8 mouse cellular contexts compared by ENCODE assay signal in the genomic region with DNA sequence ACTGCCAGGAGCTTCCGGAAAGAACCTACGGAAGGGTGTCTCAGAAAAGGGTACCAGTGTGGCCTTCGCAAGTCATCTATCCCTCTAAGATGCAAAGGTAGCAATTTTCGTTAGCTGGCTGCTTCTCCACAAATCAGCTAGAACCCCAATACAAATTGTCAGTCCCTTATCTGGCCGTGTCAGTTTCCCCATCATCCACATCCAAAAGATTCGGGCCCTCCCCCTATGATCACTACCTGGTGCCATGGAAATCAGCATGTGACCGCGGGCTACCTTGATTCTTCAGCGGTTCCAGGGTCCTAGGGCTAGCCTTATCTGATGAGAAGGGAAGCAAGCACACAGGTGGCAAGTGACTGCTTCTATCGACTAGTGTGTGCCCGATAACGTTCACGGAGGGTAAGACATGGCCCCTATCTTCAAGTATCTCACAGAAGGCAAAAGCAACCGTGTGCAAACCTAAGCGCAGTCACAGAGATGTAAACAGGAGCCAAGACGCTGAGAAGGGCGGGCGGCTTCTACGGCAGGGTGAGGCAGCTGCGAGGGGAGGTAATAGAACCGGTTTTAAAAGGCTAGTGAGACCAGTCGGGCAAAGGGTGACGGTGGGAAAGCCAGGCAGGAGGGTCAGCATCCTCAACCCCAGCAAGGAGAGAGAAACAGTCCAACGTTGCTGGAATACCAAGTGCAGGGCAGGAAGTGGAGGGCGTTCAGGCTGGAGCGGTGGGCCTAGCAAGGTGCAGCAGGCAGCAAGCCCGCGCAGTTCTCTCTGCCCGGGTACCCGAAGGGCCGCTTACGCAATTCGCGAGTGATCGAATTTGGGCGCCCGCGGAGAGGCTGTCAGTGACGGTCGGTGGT. TPM values are rescaled to one million over a fixed set of nuclear protein-coding genes. Genes with fewer than 3 reads are reported as not detected.
DNase-seq lines count a peak whose midpoint lies in the region; ATAC-seq and TF ChIP-seq lines count a peak whose summit lies in the region.

No protein-coding gene starts in this region.

- DNase-seq in cerebellum, postnatal 4 days (ENCODE audit: low spot score in 2 of 2) = no peak
- peak; percentile 47 to 55 for DNase-seq in adrenal gland, adult 18-20 months (ENCODE audit: low spot score in 2 of 2)
- peak; percentile 35 for DNase-seq in embryo, embryonic 9.5 days (ENCODE audit: extremely low spot score)
- no peak for DNase-seq in heart, postnatal 0 days (ENCODE audit: low spot score)
- peak; percentile 55 to 62 for DNase-seq in left cerebral cortex, postnatal 14 days (ENCODE audit: low spot score in 2 of 2)
- DNase-seq in spleen, adult 2 months (ENCODE audit: low read depth in 1 of 2, low spot score in 2 of 2) = peak in 1 of 2 experiments; percentile 52

- H3K4me3 ChIP-seq in heart, postnatal 0 days (ENCODE audit: low read depth, low read length) = peak overlapping the region; percentile 94
- H3K4me3 ChIP-seq in macrophage (ENCODE audit: inconsistent target) = peak overlapping the region; percentile 67
- peak overlapping the region; percentile 64 for H3K4me3 ChIP-seq in spleen, adult 2 months (ENCODE audit: extremely low read depth, insufficient read depth, insufficient read length)

- 18% methylated on average over 38 of the region's 40 CpGs for WGBS in heart, postnatal 0 days
- WGBS in macrophage (ENCODE audit: missing documents) = 2% methylated on average over 40 of the region's 40 CpGs
- WGBS in spleen, adult 2 months = 4% methylated on average over 40 of the region's 40 CpGs

- H3K9me3 ChIP-seq in heart, postnatal 0 days (replicated peaks; ENCODE audit: control insufficient read depth, low read length) = no peaks in the 10 kb centered on the region

- H3K9ac ChIP-seq in heart, postnatal 0 days (replicated peaks; ENCODE audit: low read depth, low read length) = peak overlapping the region; percentile 77

- TF ChIP-seq CTCF in heart, postnatal 0 days (IDR thresholded peaks at IDR 0.05; ENCODE audit: low read depth) = no peak
- no peak for TF ChIP-seq CTCF in spleen, adult 2 months (IDR thresholded peaks at IDR 0.05; ENCODE audit: extremely low read depth, insufficient read depth, insufficient read length, insufficient replicate concordance)

- no peaks in the 10 kb centered on the region for H3K36me3 ChIP-seq in heart, postnatal 0 days (replicated peaks; ENCODE audit: control insufficient read depth, insufficient read depth, low read length)
- H3K36me3 ChIP-seq in macrophage (ENCODE audit: inconsistent target) = peaks cover 8% of the 10 kb centered on the region; the same call in 1 of the 2 replicates
- H3K36me3 ChIP-seq in spleen, adult 2 months (ENCODE audit: control insufficient read depth, insufficient read depth, low read length) = no peaks in the 10 kb centered on the region

- no peak for TF ChIP-seq EP300 in heart, postnatal 0 days (IDR thresholded peaks at IDR 0.05; ENCODE audit: low read depth)

- intact Hi-C loops in left cerebral cortex, postnatal 14 days (cut with DNase I) = no loop called here

- ATAC-seq in cerebellum, adult (ENCODE audit: insufficient number of reproducible peaks, low FRiP score, low TSS enrichment) = peak; percentile 38
- ATAC-seq in heart, postnatal 0 days (ENCODE audit: insufficient read depth, low read depth) = no peak; the same call in 1 of the 2 replicates

- 0 out of 2 replicates have a peak, but pooled peaks cover 9% of the 10 kb centered on the region for H3K27me3 ChIP-seq in heart, postnatal 0 days (ENCODE audit: control insufficient read depth, insufficient read depth, low read length)
- H3K27me3 ChIP-seq in spleen, adult 2 months (ENCODE audit: control insufficient read depth, insufficient read depth, low read length) = no peaks in the 10 kb centered on the region

- no peak; the same call in 1 of the 2 replicates for TF ChIP-seq POLR2A in spleen, adult 2 months (IDR thresholded peaks at IDR 0.05; ENCODE audit: low read depth, low read length)

- peak overlapping the region; percentile 100 for H3K4me2 ChIP-seq in heart, postnatal 0 days (ENCODE audit: low read depth, low read length)

- H3K27ac ChIP-seq in heart, postnatal 0 days (ENCODE audit: low read depth) = peak overlapping the region; percentile 26; the same call in 1 of the 2 replicates
- peak overlapping the region; percentile 80 for H3K27ac ChIP-seq in macrophage
- peak overlapping the region; percentile 75 for H3K27ac ChIP-seq in spleen, adult 2 months (ENCODE audit: insufficient read depth, low read length)

- H3K4me1 ChIP-seq in heart, postnatal 0 days (ENCODE audit: control insufficient read depth, insufficient read depth) = peaks cover 5% of the 10 kb centered on the region
- peaks cover 11% of the 10 kb centered on the region; the same call in 1 of the 2 replicates for H3K4me1 ChIP-seq in spleen, adult 2 months (ENCODE audit: control insufficient read depth, insufficient read depth, insufficient read length)

- peaks cover 45% of the 10 kb centered on the region for H3K79me2 ChIP-seq in macrophage (ENCODE audit: inconsistent target)

RNA-seq across cellular contexts. Expression of a gene that starts 3.9 kb away (rescaled TPM):
- total RNA-seq in adrenal gland, adult 18-20 months (2021) = 10 to 100 TPM; 23.1 to 27.1 TPM
- 0.15 TPM in 1 of 2 replicates, not detected in the other for total RNA-seq in heart, postnatal 0 days (2014; rRNA removed; ENCODE audit: low replicate concordance)
- polyA plus RNA-seq in heart, postnatal 0 days (2015; fragmentation: Nextera tagmentation; extraction: Ambion mirVana) = 3.1 and 3.3 TPM in 2 replicates
- 10 to 100 TPM; 36.8 to 39.5 TPM for total RNA-seq in left cerebral cortex, postnatal 14 days (2021)
- total RNA-seq in macrophage (2018; cell fraction: chromatin; rRNA removed) = 100 to 1,000 TPM in 17 of 26 experiments, 10 to 100 TPM in 9; 16.4 to 246 (median 171) TPM
- total RNA-seq in macrophage (2018; cell fraction: cytosol; rRNA removed) = 10 to 100 TPM; 16.7 to 74.8 (median 51.4) TPM
- 100 to 1,000 TPM in 17 of 26 experiments, 10 to 100 TPM in 9; 33.4 to 245 (median 128) TPM for total RNA-seq in macrophage (2018; cell fraction: nucleus; rRNA removed)
- polyA plus RNA-seq in macrophage (2018) = 22.9 to 68.6 TPM (median 43.0 TPM) in 3 replicates
- 29.0 and 30.9 TPM in 2 replicates for polyA plus RNA-seq in spleen, adult 2 months (2012; rRNA removed)

Comparison
In these comparisons a context has a peak if more than half of its experiments do, and no peak if none do; other contexts are left out.
1. DNase-seq: peak in adrenal gland, adult 18-20 months (2 of 2), embryo, embryonic 9.5 days (single experiment) and left cerebral cortex, postnatal 14 days (2 of 2); none in cerebellum, postnatal 4 days (0 of 2) and heart, postnatal 0 days (single experiment).
2. H3K27ac ChIP-seq: peak in every context shown above with its lines; median percentile 80 in macrophage; 75 in spleen, adult 2 months; 26 in heart, postnatal 0 days.
3. RNA of a gene that starts 3.9 kb away (total RNA-seq): 36.8 to 39.5 TPM in left cerebral cortex, postnatal 14 days and 23.1 to 27.1 TPM in adrenal gland, adult 18-20 months; 0.15 TPM in heart, postnatal 0 days; every median in the first group is over 10 times any median in the second.
4. Peak in every context shown above with its lines, with median percentiles within 50 percentile points of each other: H3K4me3 ChIP-seq.